Mouse (Mus musculus) neural tube, embryonic 15.5 days (tissue): ENCODE results near the gene Il20rb. TPM values are rescaled to one million over a fixed set of nuclear protein-coding genes. Genes with fewer than 3 reads are reported as not detected.

Experiments used
- ATAC-seq: fragments of 200-750 bp; cut with Nextera tagmentation; 2 replicates; pipeline ENCODE4 v1.8.0; 2017; ENCODE audit warnings: mild to moderate bottlenecking, moderate TSS enrichment, moderate library complexity; ENCODE audit not compliant: low FRiP score
- H3K27ac ChIP-seq: fragments of 300-500 bp; sonication (generic); replicated peaks from 2 replicates; pipeline ENCODE4 v1.5.1; 2015; ENCODE audit warnings: mild to moderate bottlenecking, inconsistent platforms
- H3K27me3 ChIP-seq: fragments of 300-500 bp; sonication (generic); replicated peaks from 2 replicates; pipeline ENCODE4 v1.6.1; 2015; ENCODE audit warnings: inconsistent platforms
- H3K36me3 ChIP-seq: fragments of 300-500 bp; sonication (generic); 2 replicates; pipeline ENCODE4 v1.6.1; 2015; ENCODE audit warnings: inconsistent platforms
- H3K4me1 ChIP-seq: fragments of 300-500 bp; sonication (generic); 2 replicates; pipeline ENCODE4 v1.6.1; 2015; ENCODE audit warnings: inconsistent platforms
- H3K4me2 ChIP-seq: fragments of 300-500 bp; sonication (generic); 2 replicates; pipeline ENCODE4 v1.6.1; 2015; ENCODE audit warnings: inconsistent platforms, mild to moderate bottlenecking, moderate library complexity
- H3K4me3 ChIP-seq: fragments of 300-500 bp; sonication (generic); replicated peaks from 2 replicates; pipeline ENCODE4 v1.5.1; 2015; ENCODE audit warnings: mild to moderate bottlenecking, inconsistent platforms
- H3K9ac ChIP-seq: fragments of 300-500 bp; sonication (generic); replicated peaks from 2 replicates; pipeline ENCODE4 v1.6.1; 2015; ENCODE audit warnings: mild to moderate bottlenecking, inconsistent platforms
- H3K9me3 ChIP-seq: fragments of 300-500 bp; sonication (generic); replicated peaks from 2 replicates; pipeline ENCODE4 v1.6.1; 2016; ENCODE audit warnings: inconsistent platforms
- WGBS: fragments of 180-500 bp; shearing (Covaris S2); methylation state at CpG from one replicate; pipeline ENCODE4 v1.1.7; 2015; ENCODE audit warnings: mixed read lengths; 5-methylcytosine and 5-hydroxymethylcytosine counted together
- polyA plus RNA-seq: library from polyadenylated mRNA; unstranded; fragments of >200 nt; fragmentation: Nextera tagmentation; extraction: Ambion mirVana; gene quantifications from 2 replicates; pipeline ENCODE4 v1.2.1, GENCODE M21; 2015

Gene Il20rb
- polyA plus RNA-seq, 1 experiment from 2014 or later: 0.52 TPM

DNA sequence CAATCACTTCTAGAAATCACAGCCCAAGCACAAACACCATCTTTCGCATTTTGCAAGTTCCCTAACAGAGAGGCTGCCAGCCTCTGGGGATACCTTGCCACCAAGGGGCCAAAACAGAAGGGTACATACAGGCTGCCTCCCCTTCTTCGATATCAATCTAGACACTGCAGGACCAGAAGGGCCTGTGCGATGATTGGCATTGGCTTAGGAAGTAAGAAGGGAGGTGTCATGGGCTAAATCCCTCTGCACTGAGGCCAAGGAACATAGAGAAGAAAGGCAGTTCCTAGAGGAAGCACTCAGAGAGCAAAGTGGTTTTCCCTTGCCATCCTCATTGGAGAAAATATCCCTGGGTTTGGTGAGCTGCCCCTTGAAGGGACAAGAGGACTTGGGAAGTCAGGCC is 16.9 kb downstream of the Il20rb start:
- no peak overlapping the region for H3K4me3 ChIP-seq
- H3K27ac ChIP-seq: no peak overlapping the region
- no peak overlapping the region for H3K9ac ChIP-seq
- no peaks in the 10 kb centered on the region for H3K36me3 ChIP-seq
- H3K9me3 ChIP-seq: no peaks in the 10 kb centered on the region
- peaks cover 3% of the 10 kb centered on the region; the same call in 1 of the 2 replicates for H3K4me1 ChIP-seq
- no peak overlapping the region for H3K4me2 ChIP-seq
- H3K27me3 ChIP-seq: no peaks in the 10 kb centered on the region
- WGBS: 95% methylated on average over 3 of the region's 3 CpGs
- ATAC-seq: no peak

DNA sequence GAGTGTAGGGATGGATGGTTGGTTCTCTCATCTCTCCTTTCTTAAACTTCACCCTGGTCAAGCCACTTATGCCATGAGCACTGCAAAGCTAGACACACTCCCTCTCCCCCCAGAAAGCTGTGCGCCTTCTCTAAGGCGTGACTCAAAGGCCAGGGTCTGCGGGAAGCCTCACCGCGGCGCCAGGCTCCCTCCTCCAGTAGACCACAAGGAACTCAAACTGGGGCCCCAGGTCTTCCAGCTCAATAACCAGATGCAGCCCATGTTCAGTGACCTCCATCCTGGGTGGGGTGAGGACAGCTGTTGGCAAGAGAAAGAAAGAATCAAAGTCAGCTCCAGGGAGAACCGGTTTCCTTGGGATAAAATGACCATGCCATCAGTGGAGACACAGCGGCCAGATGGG is 18.4 kb downstream of the Il20rb start:
- WGBS: 90% methylated on average over 8 of the region's 8 CpGs
- Histone ChIP-seq H3K27me3 (no peaks in the 10 kb centered on the region), H3K27ac (no peak overlapping the region), H3K9ac (no peak overlapping the region), H3K4me3 (no peak overlapping the region), H3K4me2 (no peak overlapping the region), H3K4me1 (peaks cover 3% of the 10 kb centered on the region; the same call in 1 of the 2 replicates), H3K9me3 (no peaks in the 10 kb centered on the region), H3K36me3 (no peaks in the 10 kb centered on the region)
- ATAC-seq: no peak

DNA sequence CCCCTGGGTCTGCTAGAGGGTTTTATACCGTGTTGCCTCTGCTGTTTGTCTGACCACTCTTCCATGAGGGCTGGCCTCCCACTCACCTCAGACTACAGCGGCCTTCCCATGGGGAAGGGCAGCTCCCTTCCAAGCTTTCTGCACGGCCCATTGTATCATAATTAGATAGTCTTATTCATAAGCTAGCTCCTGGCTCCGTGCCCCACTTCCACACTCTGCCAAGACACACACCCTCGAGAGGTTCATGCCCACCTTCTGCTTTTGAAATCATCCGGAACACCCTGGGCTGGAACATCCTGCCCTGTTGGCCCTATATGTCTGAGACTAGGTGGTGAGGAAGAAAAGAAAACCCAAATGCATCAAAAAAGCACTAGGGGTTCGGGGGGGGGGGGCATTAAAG is 18.9 kb downstream of the Il20rb start:
- no peak for ATAC-seq
- no peak overlapping the region for H3K27ac ChIP-seq
- no peak overlapping the region for H3K4me2 ChIP-seq
- H3K9ac ChIP-seq: no peak overlapping the region
- no peak overlapping the region for H3K4me3 ChIP-seq
- H3K9me3 ChIP-seq: no peaks in the 10 kb centered on the region
- no peaks in the 10 kb centered on the region for H3K36me3 ChIP-seq
- peaks cover 3% of the 10 kb centered on the region; the same call in 1 of the 2 replicates for H3K4me1 ChIP-seq
- WGBS: 67% methylated on average over 7 of the region's 7 CpGs
- no peaks in the 10 kb centered on the region for H3K27me3 ChIP-seq

DNA sequence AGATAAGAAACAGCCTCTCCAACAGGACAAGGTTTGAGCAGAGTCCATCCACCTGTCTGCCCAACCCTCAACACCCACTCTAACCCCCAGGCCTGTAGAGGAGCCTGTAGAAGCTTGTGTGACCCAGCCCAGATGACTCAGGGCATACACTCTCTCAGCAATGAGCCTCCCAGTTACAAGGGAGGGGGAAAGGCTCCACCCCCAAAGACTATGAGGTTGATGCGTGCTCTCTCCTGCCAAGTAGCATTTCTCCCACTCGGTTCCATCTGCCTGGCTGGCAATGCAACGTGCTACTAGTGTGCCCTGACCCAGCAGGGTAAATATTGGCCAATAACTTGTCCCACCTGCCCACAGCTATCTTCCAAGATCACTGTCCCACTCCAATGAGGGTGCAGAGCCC is 19.8 kb downstream of the Il20rb start:
- 87% methylated on average over 3 of the region's 3 CpGs for WGBS
- no peak overlapping the region for H3K4me3 ChIP-seq
- no peaks in the 10 kb centered on the region for H3K27me3 ChIP-seq

DNA sequence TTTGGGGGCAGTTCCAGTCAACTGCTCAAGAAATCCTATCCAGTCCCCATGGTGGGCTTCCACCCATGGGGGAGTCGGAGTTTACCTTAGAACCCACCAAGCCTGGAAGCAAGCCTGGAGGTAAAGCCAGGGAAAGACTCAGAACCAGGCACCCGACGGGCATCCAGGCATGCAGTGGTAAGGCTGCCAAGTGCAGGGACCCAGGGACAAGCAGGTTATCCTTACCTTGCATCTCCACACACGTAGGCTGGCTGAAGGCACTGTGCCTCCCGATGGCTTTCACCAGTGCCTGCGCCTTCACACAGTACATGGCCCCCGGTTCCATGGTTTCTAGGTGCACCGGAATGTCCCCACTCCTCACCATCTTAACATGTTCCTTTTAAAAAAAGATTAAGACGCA is 20.6 kb downstream of the Il20rb start:
- no peak for ATAC-seq
- no peak overlapping the region for H3K27ac ChIP-seq
- no peak overlapping the region for H3K4me3 ChIP-seq
- H3K9me3 ChIP-seq: no peaks in the 10 kb centered on the region
- 96% methylated on average over 9 of the region's 9 CpGs for WGBS
- H3K27me3 ChIP-seq: no peaks in the 10 kb centered on the region
- H3K36me3 ChIP-seq: no peaks in the 10 kb centered on the region
- H3K9ac ChIP-seq: no peak overlapping the region
- no peak overlapping the region for H3K4me2 ChIP-seq
- peaks cover 2% of the 10 kb centered on the region; the same call in 1 of the 2 replicates for H3K4me1 ChIP-seq

More for the DNA sequence above, 19.8 kb downstream of the Il20rb start:
- ATAC-seq: no peak
- H3K9me3 ChIP-seq: no peaks in the 10 kb centered on the region
- H3K4me2 ChIP-seq: no peak overlapping the region
- no peak overlapping the region for H3K9ac ChIP-seq
- no peaks in the 10 kb centered on the region for H3K36me3 ChIP-seq
- peaks cover 3% of the 10 kb centered on the region; the same call in 1 of the 2 replicates for H3K4me1 ChIP-seq
- no peak overlapping the region for H3K27ac ChIP-seq

DNA sequence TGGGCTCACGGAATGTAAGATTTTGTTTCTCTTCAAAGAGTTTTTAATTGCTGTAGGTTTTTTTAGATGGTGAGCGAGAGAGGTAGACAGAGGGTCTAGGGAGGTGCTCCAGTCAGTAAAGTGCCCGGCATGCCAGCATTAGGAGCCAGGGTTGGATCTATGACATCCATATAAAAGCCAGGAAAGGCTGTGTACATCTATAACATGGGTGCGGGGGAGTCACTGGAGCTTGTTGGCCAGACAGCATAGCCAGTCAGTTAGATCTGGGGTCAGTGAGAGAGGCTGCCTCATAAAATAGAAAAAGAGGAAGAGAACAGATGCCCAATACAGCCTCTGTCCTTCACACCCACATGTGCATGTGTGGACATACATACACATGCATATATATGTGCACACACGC is 21.2 kb downstream of the Il20rb start:
- H3K27me3 ChIP-seq: no peaks in the 10 kb centered on the region
- H3K4me3 ChIP-seq: no peak overlapping the region
- WGBS: 97% methylated on average over 5 of the region's 5 CpGs
- no peak overlapping the region for H3K9ac ChIP-seq
- H3K4me2 ChIP-seq: no peak overlapping the region
- no peaks in the 10 kb centered on the region for H3K36me3 ChIP-seq
- H3K4me1 ChIP-seq: no peaks in the 10 kb centered on the region
- H3K27ac ChIP-seq: no peak overlapping the region
- H3K9me3 ChIP-seq: no peaks in the 10 kb centered on the region
- no peak for ATAC-seq

DNA sequence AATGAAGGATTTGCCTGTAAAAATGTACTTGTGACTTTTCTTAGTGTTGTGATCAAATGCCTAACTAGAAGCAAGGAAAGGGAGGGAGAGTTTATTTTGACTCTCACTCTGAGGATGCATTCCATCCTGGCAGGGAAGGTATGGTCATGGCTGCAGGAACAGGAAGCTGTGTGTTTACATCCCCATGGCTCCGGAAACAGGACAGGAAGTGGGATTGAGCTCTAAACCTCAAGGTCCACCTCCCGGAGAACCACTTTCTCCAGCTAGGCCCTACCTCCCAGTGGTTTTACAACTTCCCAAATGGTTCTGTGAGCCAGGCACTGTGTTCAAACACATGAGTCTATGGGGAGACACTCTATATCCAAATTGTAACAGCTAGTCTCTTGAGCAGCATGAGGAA is 22.8 kb downstream of the Il20rb start:
- ATAC-seq: no peak
- Histone ChIP-seq H3K4me2 (no peak overlapping the region), H3K27ac (no peak overlapping the region), H3K27me3 (no peaks in the 10 kb centered on the region), H3K9ac (no peak overlapping the region), H3K4me1 (no peaks in the 10 kb centered on the region), H3K9me3 (no peaks in the 10 kb centered on the region), H3K4me3 (no peak overlapping the region), H3K36me3 (no peaks in the 10 kb centered on the region)
- 72% methylated on average over 2 of the region's 2 CpGs for WGBS

DNA sequence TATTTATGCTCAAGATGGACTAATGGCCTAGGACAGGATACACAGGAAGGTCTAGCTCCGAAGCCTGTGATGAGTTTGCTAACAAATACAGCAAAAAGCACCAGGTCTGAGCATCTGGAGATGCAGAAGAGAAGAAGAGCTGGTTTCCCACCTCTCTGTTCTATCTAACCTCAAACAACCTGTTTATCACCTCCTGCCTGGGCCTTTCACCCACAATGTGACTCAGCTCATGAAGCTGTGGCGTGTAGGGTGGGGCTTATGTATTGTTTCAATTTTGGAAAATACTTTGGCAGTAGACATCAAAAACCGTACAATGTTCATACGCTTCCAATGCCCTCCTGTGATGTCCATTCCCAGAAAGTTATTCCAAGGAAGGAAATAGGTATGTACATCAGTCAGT is 24.5 kb downstream of the Il20rb start:
- Histone ChIP-seq H3K9ac (no peak overlapping the region), H3K27me3 (no peaks in the 10 kb centered on the region), H3K4me2 (no peak overlapping the region), H3K27ac (no peak overlapping the region), H3K4me1 (no peaks in the 10 kb centered on the region), H3K36me3 (no peaks in the 10 kb centered on the region), H3K9me3 (no peaks in the 10 kb centered on the region), H3K4me3 (no peak overlapping the region)
- WGBS: 94% methylated on average over 4 of the region's 4 CpGs
- no peak for ATAC-seq

DNA sequence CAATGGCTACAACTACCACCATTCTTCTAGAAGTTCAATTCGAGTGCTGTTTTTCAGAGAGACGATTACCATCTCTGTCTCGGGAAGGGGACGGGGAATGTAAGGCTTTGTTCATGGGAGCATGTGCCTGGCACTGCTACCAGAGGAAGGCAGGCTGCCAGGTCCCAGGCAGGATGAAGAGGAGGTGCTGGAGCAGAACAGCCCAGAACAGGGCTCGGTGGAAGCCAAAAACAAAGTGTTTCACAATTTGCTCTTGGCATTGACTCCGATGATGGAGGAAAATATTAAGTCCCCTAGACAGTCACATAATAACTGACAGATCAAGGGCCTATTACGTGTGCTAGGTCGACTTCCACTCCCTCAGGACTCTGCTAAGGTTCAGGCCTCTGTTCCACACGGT is 24.9 kb downstream of the Il20rb start:
- Histone ChIP-seq H3K4me1 (no peaks in the 10 kb centered on the region), H3K9me3 (no peaks in the 10 kb centered on the region), H3K36me3 (no peaks in the 10 kb centered on the region), H3K27me3 (no peaks in the 10 kb centered on the region), H3K4me2 (no peak overlapping the region), H3K27ac (no peak overlapping the region), H3K9ac (no peak overlapping the region), H3K4me3 (no peak overlapping the region)
- 72% methylated on average over 9 of the region's 9 CpGs for WGBS
- ATAC-seq: no peak

DNA sequence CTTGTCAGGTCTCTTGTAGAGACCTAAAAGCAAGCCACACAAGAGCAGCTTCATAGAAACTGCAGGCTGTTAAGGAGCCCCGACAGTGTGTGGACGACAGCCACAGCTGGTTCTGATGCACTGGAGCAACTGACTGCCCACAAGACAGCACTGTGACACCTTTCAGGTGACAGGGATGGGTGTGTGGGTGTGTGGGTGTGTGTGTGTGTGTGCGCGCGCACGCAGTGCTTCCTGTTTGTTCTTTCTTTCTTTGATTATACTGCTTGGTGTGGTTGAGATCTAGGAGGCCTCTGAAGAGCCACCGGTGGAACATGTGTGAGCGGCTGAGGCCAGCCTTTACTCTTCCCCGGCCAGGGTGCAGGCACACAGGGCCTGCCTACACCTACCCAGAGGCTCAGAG is 26.4 kb downstream of the Il20rb start:
- no peak for ATAC-seq
- 95% methylated on average over 9 of the region's 9 CpGs for WGBS
- H3K27ac ChIP-seq: no peak overlapping the region

DNA sequence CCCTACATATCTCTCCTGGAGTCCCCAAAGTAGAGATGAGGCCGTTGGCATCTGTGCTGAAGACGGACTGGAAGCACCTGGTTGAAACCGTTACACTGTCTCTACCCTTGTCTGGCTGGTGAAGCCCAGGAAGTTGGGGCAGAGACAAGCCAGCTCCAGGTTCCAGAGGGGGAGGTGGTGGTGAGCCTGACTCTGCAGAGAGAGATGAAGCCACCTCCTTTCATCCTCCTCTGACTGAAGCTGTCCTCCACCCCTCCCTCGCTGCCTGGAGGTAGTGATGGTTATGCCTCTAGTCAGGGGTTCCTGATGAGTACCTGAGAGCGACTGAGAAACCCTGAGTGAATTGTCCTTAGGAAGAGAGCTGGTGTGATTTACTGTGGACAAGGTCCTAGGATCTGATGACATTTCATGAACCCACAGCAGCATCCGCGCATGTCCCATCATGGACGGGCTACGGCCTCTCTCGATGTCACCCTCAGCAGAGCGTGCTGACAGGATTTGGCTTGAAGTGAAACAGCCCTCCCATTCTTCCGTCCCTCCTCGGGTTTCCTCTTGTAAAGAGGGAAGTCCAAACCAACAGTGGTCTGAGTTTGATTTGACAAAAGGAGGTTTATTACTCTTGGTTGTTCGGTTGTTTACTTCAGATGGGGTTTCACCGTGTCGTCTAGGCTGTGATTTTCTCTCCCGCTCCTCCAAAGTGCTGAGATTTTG is 28.5 kb downstream of the Il20rb start:
- 77% methylated on average over 17 of the region's 17 CpGs for WGBS
- no peak for ATAC-seq
- no peaks in the 10 kb centered on the region for H3K9me3 ChIP-seq

More for the DNA sequence above, 26.4 kb downstream of the Il20rb start:
- no peaks in the 10 kb centered on the region for H3K9me3 ChIP-seq
- no peaks in the 10 kb centered on the region for H3K4me1 ChIP-seq
- no peak overlapping the region for H3K9ac ChIP-seq
- no peaks in the 10 kb centered on the region for H3K36me3 ChIP-seq
- H3K4me2 ChIP-seq: no peak overlapping the region
- H3K27me3 ChIP-seq: no peaks in the 10 kb centered on the region
- H3K4me3 ChIP-seq: no peak overlapping the region

DNA sequence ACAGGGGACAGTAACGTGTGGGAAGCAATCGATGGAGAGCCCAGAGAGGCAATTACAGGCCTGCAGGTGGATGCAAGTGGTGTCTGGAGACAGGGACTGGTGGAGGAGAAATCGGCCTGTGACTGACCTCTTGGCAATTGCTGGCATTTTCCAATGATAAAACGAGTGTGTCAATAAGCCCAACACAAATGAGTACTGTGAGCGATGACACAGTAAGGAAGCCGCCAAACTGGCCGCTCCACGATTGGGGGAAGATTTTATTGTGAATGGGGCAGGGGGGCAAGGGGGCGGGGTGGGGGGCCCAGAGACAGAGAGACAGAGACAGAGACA is 32.0 kb downstream of the Il20rb start:
- H3K36me3 ChIP-seq: no peaks in the 10 kb centered on the region
- peak overlapping the region; percentile 30 for H3K9ac ChIP-seq
- H3K27ac ChIP-seq: no peak overlapping the region
- H3K4me1 ChIP-seq: peaks cover 8% of the 10 kb centered on the region
- H3K4me2 ChIP-seq: peak overlapping the region; percentile 66
- ATAC-seq: no peak
- H3K9me3 ChIP-seq: no peaks in the 10 kb centered on the region
- 11% methylated on average over 9 of the region's 9 CpGs for WGBS
- no peaks in the 10 kb centered on the region for H3K27me3 ChIP-seq
- peak overlapping the region; percentile 38 for H3K4me3 ChIP-seq

More for the DNA sequence above, 28.5 kb downstream of the Il20rb start:
- Histone ChIP-seq H3K36me3 (no peaks in the 10 kb centered on the region), H3K4me2 (no peak overlapping the region), H3K4me3 (no peak overlapping the region), H3K27ac (no peak overlapping the region), H3K9ac (no peak overlapping the region), H3K4me1 (peaks cover 8% of the 10 kb centered on the region), H3K27me3 (no peaks in the 10 kb centered on the region)
